Mouse (Mus musculus): ENCODE data around the gene Amdhd1.

The Amdhd1 gene

DNA sequence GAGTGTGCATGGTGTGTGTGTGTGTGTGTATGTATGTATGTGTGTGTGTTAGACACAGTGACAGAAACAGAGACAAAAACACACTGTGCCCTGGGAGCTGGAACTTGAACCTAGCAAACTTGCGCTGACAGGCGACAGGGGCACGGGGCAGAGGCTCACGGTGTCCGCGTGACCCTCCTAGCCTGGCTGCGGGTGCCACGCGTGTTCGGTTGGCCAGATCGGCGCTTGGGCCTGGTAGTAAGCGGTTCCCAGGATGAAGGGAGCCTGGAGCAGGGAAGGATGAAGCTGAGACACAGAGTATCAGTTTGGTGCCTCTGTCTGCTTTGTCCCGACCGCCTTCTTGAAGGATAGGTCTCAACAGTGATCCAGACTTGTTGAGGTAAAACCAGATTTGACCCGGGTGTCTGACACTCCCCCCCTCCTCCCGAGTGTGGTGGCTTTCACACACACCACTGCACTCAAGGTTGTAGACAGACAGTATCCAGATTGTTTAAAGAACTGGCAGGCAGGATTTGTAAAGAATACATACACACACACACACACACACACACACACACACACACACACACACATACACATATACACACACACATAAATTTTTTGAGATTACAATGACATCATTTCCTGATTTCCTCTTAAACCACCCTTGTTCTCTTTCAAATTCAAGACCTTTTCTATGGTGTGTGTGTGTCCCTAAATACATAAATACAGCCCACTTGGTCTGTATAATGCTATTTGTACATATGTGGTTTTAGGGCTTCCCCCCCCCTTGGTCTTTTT lies 788 bp upstream of the Amdhd1 start, which contains the start of gene Ccdc38:
TSS of gene Ccdc38 (plus strand) at position 202 of the 780 bp plus-strand sequence.
- peak; percentile 59 to 65 for DNase-seq (ENCODE audit: low spot score in 2 of 2)

DNA sequence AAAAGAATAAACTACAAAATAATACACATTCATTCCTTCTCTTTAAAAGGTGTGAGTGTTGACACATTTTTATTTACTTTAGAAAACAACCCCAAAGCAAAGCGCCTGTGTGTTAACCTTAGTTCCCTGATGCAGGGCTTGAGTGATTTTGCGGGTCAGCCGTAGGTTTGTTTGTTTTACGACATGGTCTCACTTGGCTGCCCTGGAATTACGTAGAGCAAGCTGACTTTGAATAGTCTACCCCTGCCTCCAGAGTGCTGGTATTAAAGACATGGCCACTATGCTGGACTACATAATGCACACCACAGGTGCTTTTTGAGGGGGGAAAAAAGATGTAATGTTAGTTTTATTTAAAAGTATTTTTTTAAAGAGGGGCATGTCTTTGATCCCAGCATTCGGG lies 1.0 kb downstream of the Amdhd1 start:
- no peak for DNase-seq (ENCODE audit: low spot score in 2 of 2)

DNA sequence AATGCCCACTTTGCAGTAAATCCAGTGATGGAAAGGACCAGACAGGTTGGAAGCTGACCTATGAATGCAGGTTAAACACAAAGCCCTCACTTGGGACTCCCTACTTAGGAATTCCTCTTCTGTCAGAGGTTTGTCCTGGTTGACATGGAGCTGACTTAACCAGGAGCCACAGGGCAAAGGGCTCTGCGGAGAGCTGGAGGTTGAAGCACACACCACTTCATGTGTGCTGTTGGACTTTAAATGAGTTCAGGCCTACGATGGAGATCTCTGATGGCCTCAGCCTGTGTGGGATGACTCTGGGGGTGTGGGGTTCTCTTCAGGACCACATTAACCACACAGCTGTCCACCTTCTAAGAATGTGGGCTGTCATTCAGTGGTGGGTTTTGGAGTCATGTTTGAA lies 1.5 kb downstream of the Amdhd1 start:
- DNase-seq (ENCODE audit: low spot score in 2 of 2): no peak

DNA sequence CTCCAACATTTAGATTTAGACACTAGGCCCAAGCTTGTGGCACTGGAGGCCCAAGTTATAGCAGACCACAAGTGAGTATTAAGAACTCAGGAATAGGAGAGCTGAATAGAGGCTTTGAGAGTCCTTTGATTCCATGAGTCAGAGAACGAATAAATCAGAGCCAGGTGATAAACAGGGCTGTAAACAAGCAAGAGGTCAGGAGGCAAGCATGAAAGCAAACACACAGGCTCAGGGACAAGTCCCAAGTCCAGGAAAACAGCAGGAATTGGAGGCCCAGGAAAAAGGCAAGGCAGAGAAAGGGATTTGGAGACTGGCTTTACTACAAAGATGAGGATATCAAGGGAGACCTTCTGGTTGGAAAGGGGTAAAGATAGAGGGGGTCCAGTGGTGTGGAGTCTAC lies 14.5 kb downstream of the Amdhd1 start:
- no peak for DNase-seq (ENCODE audit: low spot score in 2 of 2)

DNA sequence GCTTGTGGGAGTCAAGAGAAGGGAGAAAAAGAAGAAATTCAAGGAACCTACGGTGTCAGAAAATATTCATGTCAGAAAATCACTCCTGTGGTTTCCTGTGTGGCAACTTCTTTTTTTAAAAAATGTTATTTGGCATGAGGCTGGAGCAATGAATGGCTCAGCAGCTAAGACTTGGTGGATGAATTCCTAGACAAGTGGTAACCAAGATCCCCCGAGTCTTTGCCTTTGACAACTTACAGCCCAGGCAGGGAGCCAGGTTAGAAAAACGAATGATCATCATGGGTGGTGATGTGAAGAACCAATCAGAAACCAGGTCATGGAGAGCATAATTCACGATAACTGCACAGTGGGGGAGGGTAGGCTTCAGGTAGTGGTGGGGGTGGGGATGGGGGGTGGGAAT lies 18.8 kb downstream of the Amdhd1 start:
- no peak for DNase-seq (ENCODE audit: low spot score in 2 of 2)

DNA sequence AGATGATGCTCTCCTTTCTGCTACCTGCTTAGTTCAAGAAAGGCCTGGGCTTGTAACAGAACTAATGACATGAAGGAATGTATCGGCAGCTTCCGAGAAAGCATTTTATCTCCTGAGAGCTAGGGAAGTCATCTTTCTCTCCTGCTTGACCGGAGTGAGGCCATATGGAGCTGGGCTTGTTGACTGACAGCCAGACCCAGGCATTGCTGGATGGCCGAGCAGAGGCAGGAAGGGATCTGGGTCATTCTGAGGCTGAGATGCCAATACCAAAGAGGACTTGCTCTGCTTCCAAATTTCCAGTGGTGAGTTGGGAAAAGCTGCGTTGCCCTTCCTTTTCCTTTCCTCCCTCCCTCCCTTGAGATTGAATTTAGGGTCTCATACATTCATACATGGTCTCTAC lies 20.1 kb downstream of the Amdhd1 start:
- no peak for DNase-seq (ENCODE audit: low spot score in 2 of 2)

DNA sequence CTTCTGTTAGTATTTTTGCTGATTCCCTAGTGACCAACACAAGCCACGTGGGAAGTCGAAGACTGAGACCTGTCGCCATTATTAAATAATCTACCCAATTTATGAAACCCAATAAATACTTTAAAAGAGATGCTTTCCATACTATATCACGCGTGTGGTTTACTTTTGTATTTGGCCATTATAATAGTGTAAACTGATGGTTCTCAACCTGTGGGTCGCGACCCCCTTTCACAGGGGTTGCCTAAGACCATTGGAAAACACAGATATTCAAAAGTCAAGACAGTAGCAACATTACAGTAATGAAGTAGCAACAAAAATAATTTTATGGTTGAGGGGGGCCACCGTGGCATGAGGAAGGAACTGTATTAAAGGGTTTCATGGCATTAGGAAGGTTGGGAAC lies 20.7 kb downstream of the Amdhd1 start:
- DNase-seq (ENCODE audit: low spot score in 2 of 2): no peak

DNA sequence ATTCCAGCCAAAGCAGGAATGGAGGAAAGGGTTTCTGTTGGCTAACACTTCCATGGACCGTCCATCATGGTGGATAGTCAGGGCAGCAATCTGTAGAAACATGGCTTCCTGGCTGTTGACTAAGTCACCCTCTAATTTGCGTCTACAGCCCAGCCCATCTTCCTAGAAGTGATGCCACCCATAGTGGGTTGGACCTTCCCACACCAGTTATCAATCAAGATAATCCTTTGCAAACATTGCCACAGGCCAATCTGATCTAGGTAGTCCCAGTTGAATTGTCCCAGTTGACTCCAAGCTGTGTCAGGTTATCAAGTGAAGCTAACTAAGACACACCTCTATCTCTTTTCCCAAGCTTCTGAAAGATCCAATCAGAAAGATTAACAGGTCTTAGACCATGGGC lies 21.2 kb downstream of the Amdhd1 start:
- no peak for DNase-seq (ENCODE audit: low spot score in 2 of 2)

DNA sequence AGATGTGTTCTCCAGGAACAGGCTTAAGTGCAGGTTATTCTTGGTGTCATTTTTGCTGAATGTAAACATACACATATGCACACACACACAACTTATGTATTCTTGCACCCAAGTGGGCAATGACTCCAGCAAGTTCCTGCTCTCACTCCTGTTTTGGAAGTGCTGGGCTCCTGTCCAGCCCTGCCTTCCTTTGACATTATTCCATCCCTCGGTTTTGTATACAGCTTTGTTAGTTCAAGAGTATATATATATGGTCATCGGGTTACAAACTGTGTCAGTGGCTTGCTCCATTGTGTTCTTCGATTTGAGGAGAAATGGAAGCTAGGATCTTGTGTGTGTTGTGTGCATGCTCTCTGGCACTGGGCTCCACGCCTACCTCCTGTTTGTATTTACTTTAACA lies 21.6 kb downstream of the Amdhd1 start:
- DNase-seq (ENCODE audit: low spot score in 2 of 2): no peak

DNA sequence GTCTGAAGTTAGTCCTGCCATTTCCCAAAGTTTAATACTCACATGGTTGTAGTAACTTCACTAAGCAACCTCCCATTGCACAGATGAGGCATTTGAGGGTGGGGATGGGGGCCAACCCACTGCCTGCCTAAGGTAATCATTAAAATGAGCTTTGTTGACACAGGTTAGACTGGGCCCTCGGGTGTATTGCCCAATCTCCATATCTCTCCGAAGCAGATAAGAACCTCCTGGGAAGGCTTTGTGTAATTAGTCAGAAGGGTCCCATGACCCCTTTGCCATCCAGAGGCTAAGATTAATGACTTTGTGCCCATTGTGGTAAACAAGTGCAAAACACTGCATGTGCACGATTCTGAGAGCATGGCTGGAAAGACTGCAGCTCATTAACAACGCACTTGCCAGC lies 22.1 kb downstream of the Amdhd1 start:
- DNase-seq (ENCODE audit: low spot score in 2 of 2): no peak

DNA sequence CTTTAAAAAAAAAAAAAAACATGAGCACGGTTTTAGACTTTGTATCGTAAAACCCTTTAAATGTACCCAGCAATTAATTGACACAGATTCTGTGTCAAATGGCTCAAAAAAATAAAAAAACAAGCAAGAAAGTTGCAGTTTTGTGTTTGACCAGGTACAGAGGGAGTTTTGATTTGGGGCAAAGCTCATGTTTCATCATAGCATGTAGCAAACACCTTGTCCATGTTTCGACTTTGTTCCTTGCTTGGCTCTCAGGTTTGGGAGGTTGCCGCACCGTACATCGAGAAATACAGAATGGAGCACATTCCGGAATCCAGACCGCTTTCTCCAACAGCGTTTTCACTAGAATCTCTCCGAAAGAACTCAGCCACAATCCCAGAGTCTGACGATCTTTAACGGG lies 23.9 kb downstream of the Amdhd1 start:
- no peak for DNase-seq (ENCODE audit: low spot score in 2 of 2)

DNA sequence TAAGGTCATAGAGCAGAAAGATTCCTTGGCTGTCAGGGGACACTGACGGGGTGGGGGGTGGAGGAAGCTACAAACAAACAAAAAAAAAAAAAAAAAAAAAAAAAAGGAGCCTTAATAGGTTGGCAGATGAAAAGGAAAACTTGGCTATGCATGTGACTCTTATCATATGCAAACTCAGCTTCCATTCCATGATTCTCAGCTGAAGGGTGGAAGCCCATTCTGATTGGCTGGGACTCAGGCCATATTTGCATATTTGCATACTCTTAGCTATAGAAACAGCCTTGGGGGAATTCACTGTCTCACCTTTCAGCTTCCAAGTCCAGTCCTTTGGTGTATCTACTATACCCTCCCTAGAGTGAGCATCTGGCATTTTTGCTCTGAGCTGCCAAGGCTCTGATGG lies 24.4 kb downstream of the Amdhd1 start:
- DNase-seq (ENCODE audit: low spot score in 2 of 2): no peak

DNA sequence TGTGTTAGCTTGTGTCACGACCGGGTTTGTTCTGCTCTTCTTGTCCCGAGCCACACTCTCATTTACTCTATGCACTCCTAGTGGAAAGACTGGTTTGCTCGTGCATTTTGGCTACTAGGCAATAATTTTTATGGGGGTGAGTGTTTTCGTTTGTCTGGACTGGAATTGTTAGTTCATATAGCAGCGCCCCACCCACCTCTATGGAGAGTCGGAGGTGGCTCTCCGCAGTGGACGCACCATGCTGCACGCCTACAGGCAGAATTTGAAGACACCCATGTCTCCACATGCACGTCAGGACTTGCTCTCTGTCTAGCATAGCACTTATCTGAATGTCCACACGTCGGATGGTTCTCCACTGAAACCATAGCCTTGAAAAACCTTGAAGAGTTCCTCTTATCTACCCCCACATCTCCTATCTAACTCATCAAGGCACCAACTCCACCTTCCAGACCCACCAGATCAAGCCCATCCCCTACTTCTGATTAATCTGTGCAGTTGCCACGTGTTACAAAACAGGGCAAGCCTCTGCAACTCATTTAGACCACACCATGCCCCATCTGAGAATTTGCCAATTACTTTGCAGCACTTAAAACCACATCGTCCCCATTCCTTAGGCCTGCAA lies 30.2 kb downstream of the Amdhd1 start:
- DNase-seq (ENCODE audit: low spot score in 2 of 2): no peak

DNA sequence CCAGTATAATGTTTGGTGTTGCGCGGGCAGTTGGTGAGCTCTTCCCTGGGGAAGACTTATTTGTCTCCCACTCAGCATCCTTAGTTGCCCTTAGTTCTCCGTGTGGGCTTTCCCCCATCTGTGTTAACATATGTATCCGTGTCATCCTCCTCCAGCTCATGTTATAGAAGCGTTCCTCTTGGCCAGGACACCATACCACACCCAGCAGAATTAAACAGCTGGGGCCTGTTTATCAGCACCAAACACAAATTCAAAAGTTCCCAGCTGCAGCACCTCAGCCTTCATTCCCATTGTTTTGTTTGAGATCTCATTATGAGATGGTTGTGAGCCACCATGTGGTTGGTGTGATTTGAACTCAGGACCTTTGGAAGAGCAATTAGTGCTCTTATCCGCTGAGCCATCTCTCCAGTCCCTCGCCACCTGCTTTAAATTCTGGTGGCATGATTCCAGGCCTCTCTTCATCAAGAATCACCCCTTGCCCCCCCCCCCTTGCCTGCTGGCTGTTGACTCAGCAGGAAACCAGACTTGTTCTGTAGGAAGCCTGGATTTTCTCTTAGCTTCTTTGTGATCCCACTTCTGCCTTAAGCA lies 31.4 kb downstream of the Amdhd1 start:
- DNase-seq (ENCODE audit: low spot score in 2 of 2): no peak

DNA sequence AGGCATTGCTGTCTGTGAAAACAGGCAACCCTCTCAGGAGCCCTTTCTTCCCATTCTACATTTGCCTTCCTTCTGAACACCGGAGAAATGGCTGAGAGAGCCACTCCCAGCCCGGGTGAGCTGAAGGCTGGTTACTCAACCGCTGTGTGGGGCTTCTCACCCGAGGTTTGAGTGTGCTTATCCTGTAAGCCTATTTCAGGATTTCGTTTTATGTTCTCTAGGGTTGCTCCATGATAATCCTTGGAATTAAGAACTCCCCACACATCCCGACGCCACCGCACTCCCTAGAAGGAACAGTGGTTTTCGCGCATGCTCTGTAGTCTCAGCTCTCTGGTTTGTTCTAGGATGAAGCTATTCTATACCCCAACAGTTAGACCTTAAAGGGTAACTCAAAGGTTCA lies 38.5 kb downstream of the Amdhd1 start:
- DNase-seq (ENCODE audit: low spot score in 2 of 2): no peak

DNA sequence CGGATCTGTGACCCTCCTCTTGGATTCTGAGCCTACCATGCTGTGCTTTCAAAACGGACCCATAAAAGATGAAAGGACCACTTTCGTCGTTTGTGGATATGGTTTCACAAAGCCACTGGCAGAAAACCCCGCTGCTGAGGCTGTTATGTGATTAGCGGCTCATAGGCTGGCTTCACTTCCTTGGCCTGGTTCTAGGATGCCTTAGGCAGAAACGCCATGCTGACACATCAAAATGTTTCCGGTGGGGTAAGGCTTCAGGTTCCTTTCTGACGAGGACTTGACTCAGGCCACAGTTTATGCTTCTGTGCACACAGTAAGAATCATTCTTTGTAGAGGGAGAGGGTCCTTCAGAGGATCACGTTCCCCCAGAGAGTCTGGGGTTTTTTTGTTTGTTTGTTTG lies 39.0 kb downstream of the Amdhd1 start:
- DNase-seq (ENCODE audit: low spot score in 2 of 2): no peak

DNA sequence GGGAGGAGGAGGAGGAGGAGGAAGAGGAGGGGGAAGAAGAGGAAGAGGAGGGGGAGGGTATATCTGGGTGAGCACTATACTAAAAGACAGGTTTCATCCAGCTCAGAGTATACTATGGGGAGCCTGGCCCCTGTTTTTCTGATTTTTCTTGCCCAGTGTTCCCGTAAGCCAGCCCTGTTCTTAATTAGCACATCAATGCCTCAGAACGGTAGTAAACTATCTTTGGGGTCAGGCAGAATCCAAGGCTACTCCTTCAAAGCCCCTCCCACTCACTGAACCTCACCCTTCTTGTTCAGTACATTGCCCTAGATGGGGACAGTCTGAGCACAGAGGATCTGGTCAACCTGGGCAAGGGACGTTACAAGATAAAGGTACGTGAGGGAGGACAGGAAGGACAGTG lies 49.4 kb downstream of the Amdhd1 start:
- DNase-seq (ENCODE audit: low spot score in 2 of 2): no peak

DNA sequence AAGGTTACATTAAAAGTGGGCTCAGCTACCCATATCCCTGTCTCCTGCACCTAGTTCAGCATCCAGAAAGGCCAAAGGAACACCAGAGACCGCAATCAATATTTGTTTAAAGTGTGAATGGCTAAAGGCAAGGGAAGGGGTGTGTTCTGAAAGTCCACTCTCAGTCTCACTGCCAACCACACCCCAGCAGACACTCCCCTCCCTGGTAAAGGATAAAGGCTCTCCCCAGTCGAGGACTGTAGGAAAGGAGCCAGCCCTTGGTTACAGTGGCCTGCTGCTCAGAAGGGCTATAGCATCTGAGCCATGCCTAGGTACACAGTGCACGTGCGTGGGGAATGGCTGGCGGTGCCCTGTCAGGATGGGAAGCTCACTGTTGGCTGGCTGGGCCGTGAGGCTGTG lies 51.0 kb downstream of the Amdhd1 start:
- DNase-seq (ENCODE audit: low spot score in 2 of 2): no peak

DNA sequence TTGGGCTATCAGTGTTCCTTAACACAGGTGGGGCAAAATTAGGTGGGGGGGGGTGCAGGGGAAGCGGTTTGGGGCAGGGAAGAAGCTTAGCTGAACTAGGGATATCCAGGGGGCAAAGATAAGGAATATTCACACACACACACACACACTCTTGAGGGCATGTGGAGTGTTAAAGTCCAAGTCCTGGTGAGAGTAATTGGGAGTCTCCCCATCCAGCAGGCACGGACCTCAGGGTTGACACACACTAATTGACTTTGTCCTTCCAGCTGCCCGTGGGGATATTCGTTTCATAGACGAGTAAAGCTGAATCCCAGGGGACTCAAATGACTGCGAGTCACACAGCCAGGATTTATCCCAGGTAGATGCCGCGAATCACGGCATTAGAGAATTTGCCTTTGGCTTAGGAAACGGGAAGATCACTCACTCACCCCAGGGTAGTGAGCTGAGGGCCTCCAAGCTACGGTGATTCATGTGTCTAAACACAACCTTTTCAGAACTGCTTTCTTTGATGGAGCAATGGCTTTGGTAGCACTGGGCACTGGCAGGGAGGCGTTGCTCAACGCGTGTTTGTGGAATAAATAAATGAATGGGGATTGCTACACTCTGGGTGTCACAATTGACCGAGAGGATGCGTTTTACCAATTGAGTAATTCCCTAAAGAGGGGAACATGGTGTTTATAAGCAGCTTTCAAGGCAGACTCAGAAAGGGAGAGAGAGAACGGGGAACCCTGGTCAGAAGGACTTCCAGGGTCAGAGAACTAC lies 51.6 kb downstream of the Amdhd1 start, which contains the start of gene Hal:
TSS of gene Hal (plus strand) at position 703 of the 762 bp plus-strand sequence.
- DNase-seq (ENCODE audit: low spot score in 2 of 2): no peak

DNA sequence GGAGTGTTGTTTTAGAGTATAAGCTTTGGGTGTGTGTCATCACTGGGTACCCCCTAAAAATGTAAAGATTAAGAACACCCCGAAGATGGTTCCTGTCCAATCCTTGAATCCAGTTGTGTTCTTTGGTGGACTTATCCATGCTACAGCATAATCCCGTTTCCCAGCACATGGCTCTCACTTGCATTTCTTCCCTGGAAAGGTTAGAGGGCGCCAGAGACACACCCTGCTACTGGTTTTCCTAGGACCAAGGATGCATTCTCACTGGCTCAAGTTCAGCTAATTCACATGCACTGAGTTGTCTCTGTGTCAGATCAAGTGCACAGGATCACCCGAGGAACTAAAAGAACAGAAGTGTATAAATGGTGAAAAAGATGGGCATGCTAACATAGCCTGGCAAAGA lies 53.2 kb downstream of the Amdhd1 start:
- no peak for DNase-seq (ENCODE audit: low spot score in 2 of 2)

DNA sequence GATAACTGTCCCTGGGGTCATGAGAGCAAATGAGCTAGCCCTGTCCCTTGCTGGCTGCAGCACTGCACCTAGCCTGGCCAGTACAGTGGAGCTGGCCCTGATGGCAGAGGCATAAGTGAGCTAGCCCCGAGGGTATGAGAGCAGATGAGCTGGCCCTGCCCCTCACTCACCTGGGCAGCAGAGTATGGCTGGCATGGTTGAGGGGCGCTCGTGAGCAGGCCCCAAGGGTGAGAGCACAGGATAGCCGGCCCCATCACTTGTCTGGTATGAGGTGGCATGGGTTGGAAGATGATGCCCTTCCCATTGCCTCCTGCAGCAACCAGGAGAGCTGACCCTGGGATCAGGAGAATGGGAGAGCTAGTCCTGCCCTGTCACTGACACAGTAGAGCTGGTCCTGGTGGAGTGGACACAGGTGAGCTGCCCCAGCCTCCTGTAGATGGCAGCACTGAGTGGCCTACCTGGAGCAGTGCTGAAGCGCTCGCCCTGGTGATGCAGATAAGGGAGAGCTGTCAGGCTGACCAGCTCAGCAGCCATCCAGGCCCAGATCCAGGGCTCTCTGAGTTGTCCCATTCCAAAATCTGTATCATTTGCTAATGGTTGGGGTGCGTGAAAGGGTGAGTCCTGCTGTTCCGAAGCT lies 54.7 kb downstream of the Amdhd1 start:
- peak in 1 of 2 experiments; percentile 31 for DNase-seq (ENCODE audit: low spot score in 2 of 2)

DNA sequence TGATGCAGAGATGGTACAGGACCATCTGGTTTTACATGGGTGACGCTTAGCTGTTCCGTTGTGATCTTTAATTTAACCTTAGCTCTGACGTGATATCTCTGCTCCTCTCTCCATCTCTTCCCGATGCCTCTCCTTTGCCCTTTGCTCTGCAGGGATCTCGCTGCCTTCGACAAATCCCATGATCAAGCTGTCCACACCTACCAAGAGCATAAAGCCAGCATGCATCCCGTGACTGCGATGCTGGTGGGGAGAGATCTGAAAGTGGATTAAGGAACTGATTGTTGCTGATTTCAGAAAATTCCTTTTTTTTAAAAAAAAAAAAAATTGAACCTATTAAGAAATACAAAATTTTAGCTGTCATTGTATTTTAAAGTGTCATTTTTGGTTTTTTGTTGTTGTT lies 55.3 kb downstream of the Amdhd1 start:
- DNase-seq (ENCODE audit: low spot score in 2 of 2): no peak
